ENCODE assay signal across 10 mouse cellular contexts in genomic region chr1:58291394-58292300, GRCm38 (mm10). TPM values are rescaled to one million over a fixed set of nuclear protein-coding genes. Genes with fewer than 3 reads are reported as not detected.
DNase-seq lines count a peak whose midpoint lies in the region; ATAC-seq lines count a peak whose summit lies in the region.
"Had no signal": no experiment of that assay in that cellular context is flagged by ENCODE, and none has a peak within 500 bp of the region (broad histone marks: within the 10 kb centered on the region; RNA-seq: fewer than 3 reads in every experiment).

No protein-coding gene starts in this region.

- no peaks in the 10 kb centered on the region for H3K27me3 ChIP-seq in embryonic facial prominence, embryonic 12.5 days
- H3K27me3 ChIP-seq in embryonic facial prominence, embryonic 10.5 days (replicated peaks; ENCODE audit: low read depth, poor library complexity, severe bottlenecking), result no peaks in the 10 kb centered on the region
- 0 out of 2 replicates have a peak, but pooled peaks cover 6% of the 10 kb centered on the region for H3K27me3 ChIP-seq in liver, embryonic 12.5 days (replicated peaks)
- H3K27me3 ChIP-seq in liver, embryonic 11.5 days (replicated peaks; ENCODE audit: control insufficient read depth, insufficient read depth, low read length), result no peaks in the 10 kb centered on the region

- H3K4me2 ChIP-seq in embryonic facial prominence, embryonic 12.5 days (replicated peaks), result no peak overlapping the region
- no peak overlapping the region for H3K4me2 ChIP-seq in liver, embryonic 12.5 days
- H3K4me2 ChIP-seq in liver, embryonic 11.5 days, result no peak overlapping the region

- DNase-seq in embryonic facial prominence, embryonic 10.5 days (ENCODE audit: low spot score), result no peak
- DNase-seq in layer of hippocampus, adult 18-20 months (ENCODE audit: low spot score in 2 of 2), result peak; percentile 16 to 44
- DNase-seq in layer of hippocampus, postnatal 14 days (ENCODE audit: low spot score in 2 of 2), result no peak
- peak; percentile 33 to 54 for DNase-seq in frontal cortex, postnatal 36 days (ENCODE audit: low spot score in 2 of 2)
- DNase-seq in lung, postnatal 4 days, result peak; percentile 9 to 41
- DNase-seq in liver, embryonic 11.5 days (ENCODE audit: low spot score), result no peak

- H3K9ac ChIP-seq in embryonic facial prominence, embryonic 12.5 days, result no peak overlapping the region
- H3K9ac ChIP-seq in liver, embryonic 12.5 days, result no peak overlapping the region
- H3K9ac ChIP-seq in liver, embryonic 11.5 days (ENCODE audit: low read depth, low read length), result no peak overlapping the region

- H3K4me1 ChIP-seq in embryonic facial prominence, embryonic 12.5 days, result peaks cover 15% of the 10 kb centered on the region
- H3K4me1 ChIP-seq in embryonic facial prominence, embryonic 10.5 days, result peaks cover 22% of the 10 kb centered on the region
- H3K4me1 ChIP-seq in liver, embryonic 12.5 days, result no peaks in the 10 kb centered on the region
- H3K4me1 ChIP-seq in liver, embryonic 11.5 days (replicated peaks; ENCODE audit: control insufficient read depth, insufficient read depth, low read length), result no peaks in the 10 kb centered on the region

- WGBS in embryonic facial prominence, embryonic 12.5 days, result 39% methylated on average over 13 of the region's 13 CpGs
- 66% methylated on average over 13 of the region's 13 CpGs for WGBS in embryonic facial prominence, embryonic 10.5 days
- 50% methylated on average over 13 of the region's 13 CpGs for WGBS in liver, embryonic 12.5 days (ENCODE audit: insufficient replicate concordance)
- 55% methylated on average over 13 of the region's 13 CpGs for WGBS in liver, embryonic 11.5 days

- H3K9me3 ChIP-seq in embryonic facial prominence, embryonic 12.5 days, result no peaks in the 10 kb centered on the region
- H3K9me3 ChIP-seq in embryonic facial prominence, embryonic 10.5 days, result no peaks in the 10 kb centered on the region
- no peaks in the 10 kb centered on the region for H3K9me3 ChIP-seq in liver, embryonic 12.5 days (replicated peaks)
- no peaks in the 10 kb centered on the region for H3K9me3 ChIP-seq in liver, embryonic 11.5 days (ENCODE audit: control insufficient read depth, low read length)

- H3K4me3 ChIP-seq in embryonic facial prominence, embryonic 12.5 days, result no peak overlapping the region
- no peak overlapping the region for H3K4me3 ChIP-seq in embryonic facial prominence, embryonic 10.5 days
- H3K4me3 ChIP-seq in liver, embryonic 12.5 days, result no peak overlapping the region
- no peak overlapping the region for H3K4me3 ChIP-seq in liver, embryonic 11.5 days (ENCODE audit: low read depth, low read length)

- ATAC-seq in embryonic facial prominence, embryonic 12.5 days (ENCODE audit: insufficient number of reproducible peaks, insufficient read depth, low FRiP score, low TSS enrichment), result peak; percentile 44; the same call in 1 of the 2 replicates
- no peak for ATAC-seq in liver, embryonic 12.5 days
- no peak for ATAC-seq in liver, embryonic 11.5 days (replicated peaks; ENCODE audit: low FRiP score)

- H3K36me3 ChIP-seq in embryonic facial prominence, embryonic 12.5 days, result no peaks in the 10 kb centered on the region
- H3K36me3 ChIP-seq in embryonic facial prominence, embryonic 10.5 days (replicated peaks), result no peaks in the 10 kb centered on the region
- H3K36me3 ChIP-seq in liver, embryonic 12.5 days, result no peaks in the 10 kb centered on the region
- no peaks in the 10 kb centered on the region for H3K36me3 ChIP-seq in liver, embryonic 11.5 days (ENCODE audit: control insufficient read depth, insufficient read depth, low read length)

- H3K27ac ChIP-seq in embryonic facial prominence, embryonic 12.5 days, result 0 out of 2 replicates have a peak overlapping the region, but pooled peaks have one; percentile 52
- H3K27ac ChIP-seq in embryonic facial prominence, embryonic 10.5 days (replicated peaks), result no peak overlapping the region
- H3K27ac ChIP-seq in liver, embryonic 12.5 days, result no peak overlapping the region
- no peak overlapping the region for H3K27ac ChIP-seq in liver, embryonic 11.5 days (ENCODE audit: low read depth, low read length)

RNA-seq across cellular contexts. Expression of gene Aox2, which starts 13.5 kb away (rescaled TPM):
- 0.09 and 0.15 TPM in 2 replicates for polyA plus RNA-seq in embryonic facial prominence, embryonic 12.5 days (2016; fragmentation: Nextera tagmentation; extraction: Ambion mirVana)
- polyA plus RNA-seq in embryonic facial prominence, embryonic 10.5 days (2016; fragmentation: Nextera tagmentation; extraction: Ambion mirVana), result 0.03 and 0.04 TPM in 2 replicates
- total RNA-seq in layer of hippocampus, adult 18-20 months (2021), result not detected
- total RNA-seq in layer of hippocampus, postnatal 14 days (2021), result not detected
- not detected in 2 replicates for polyA plus RNA-seq in liver, embryonic 12.5 days (2016; fragmentation: Nextera tagmentation; extraction: Ambion mirVana)
- polyA plus RNA-seq in liver, embryonic 11.5 days (2014; fragmentation: Nextera tagmentation; extraction: Ambion mirVana), result not detected in 2 replicates
- total RNA-seq: layer of hippocampus, postnatal 36 days had no signal
- polyA plus RNA-seq: cortical plate, adult 2 months had no signal

Comparison
In these comparisons a context has a peak if more than half of its experiments do, and no peak if none do; other contexts are left out.
1. DNase-seq: peak in layer of hippocampus, adult 18-20 months (2 of 2), frontal cortex, postnatal 36 days (2 of 2) and lung, postnatal 4 days (2 of 2); none in embryonic facial prominence, embryonic 10.5 days (single experiment), layer of hippocampus, postnatal 14 days (0 of 2) and liver, embryonic 11.5 days (single experiment).